Mouse (Mus musculus) kidney, adult 2 months (tissue): Measurements from ENCODE around the gene Kat2b.

ENCODE experiments used
- CTCF ChIP-seq: fragments of 200-500 bp; conservative IDR thresholded peaks from 2 replicates; pipeline ENCODE4 v1.5.1; 2011; ENCODE audit warnings: low read depth, mild to moderate bottlenecking, control low read depth, low read length, moderate library complexity, mixed read lengths; ENCODE audit not compliant: insufficient read depth, insufficient read length
- POLR2A ChIP-seq: fragments of 200-500 bp; IDR thresholded peaks from one replicate; pipeline ENCODE4 v1.6.1; 2011; ENCODE audit warnings: low read depth, low read length, control low read depth

GRCm38 (mm10) chr17:53594590-53594989 is 27.9 kb downstream of the Kat2b start:
- no peak for TF ChIP-seq POLR2A
- TF ChIP-seq CTCF: no peak
